Mouse (Mus musculus) limb, embryonic 15.5 days (tissue): Measurements from ENCODE around the gene Vav3. TPM values are rescaled to one million over a fixed set of nuclear protein-coding genes. Genes with fewer than 3 reads are reported as not detected.
A peak's percentile ranks its signal among the peaks of the same experiment; 100 is the strongest.

Experiments used
- ATAC-seq: fragments of 200-750 bp; cut with Nextera tagmentation; 2 replicates; pipeline ENCODE4 v1.8.0; 2017; ENCODE audit warnings: low read depth, moderate TSS enrichment; ENCODE audit not compliant: insufficient number of reproducible peaks, low FRiP score, low TSS enrichment
- H3K27ac ChIP-seq: fragments of 300-500 bp; sonication (generic); 2 replicates; pipeline ENCODE4 v1.5.1; 2015; ENCODE audit warnings: moderate library complexity, mild to moderate bottlenecking, inconsistent platforms
- H3K27me3 ChIP-seq: fragments of 300-500 bp; sonication (generic); 2 replicates; pipeline ENCODE4 v1.6.1; 2015; ENCODE audit warnings: inconsistent platforms
- H3K36me3 ChIP-seq: fragments of 300-500 bp; sonication (generic); 2 replicates; pipeline ENCODE4 v1.6.1; 2015; ENCODE audit warnings: inconsistent platforms
- H3K4me1 ChIP-seq: fragments of 300-500 bp; sonication (generic); 2 replicates; pipeline ENCODE4 v1.6.1; 2015; ENCODE audit warnings: inconsistent platforms
- H3K4me2 ChIP-seq: fragments of 300-500 bp; sonication (generic); 2 replicates; pipeline ENCODE4 v1.6.1; 2015; ENCODE audit warnings: mild to moderate bottlenecking, inconsistent platforms
- H3K4me3 ChIP-seq: fragments of 300-500 bp; sonication (generic); 2 replicates; pipeline ENCODE4 v1.5.1; 2015; ENCODE audit warnings: mild to moderate bottlenecking, inconsistent platforms
- H3K9ac ChIP-seq: fragments of 300-500 bp; sonication (generic); 2 replicates; pipeline ENCODE4 v1.6.1; 2015; ENCODE audit warnings: inconsistent platforms
- H3K9me3 ChIP-seq: fragments of 300-500 bp; sonication (generic); 2 replicates; pipeline ENCODE4 v1.6.1; 2016; ENCODE audit warnings: inconsistent platforms
- WGBS: fragments of 180-500 bp; shearing (Covaris S2); methylation state at CpG from one replicate; pipeline ENCODE4 v1.1.7; 2015; 5-methylcytosine and 5-hydroxymethylcytosine counted together
- polyA plus RNA-seq: library from polyadenylated mRNA; unstranded; fragments of >200 nt; fragmentation: Nextera tagmentation; extraction: Ambion mirVana; gene quantifications from 2 replicates; pipeline ENCODE4 v1.2.1, GENCODE M21; 2015

Vav3 gene
- polyA plus RNA-seq, 1 experiment from 2014 or later = 31.3 TPM

- ATAC-seq = no peak
- no peak overlapping the region for H3K4me3 ChIP-seq
- WGBS = 57% methylated on average over 3 of the region's 3 CpGs
- H3K9me3 ChIP-seq = no peaks in the 10 kb centered on the region
- no peak overlapping the region for H3K27ac ChIP-seq
- H3K27me3 ChIP-seq = no peaks in the 10 kb centered on the region
- no peak overlapping the region for H3K4me2 ChIP-seq
- no peaks in the 10 kb centered on the region for H3K36me3 ChIP-seq
- H3K4me1 ChIP-seq = peaks cover 2% of the 10 kb centered on the region; the same call in 1 of the 2 replicates
- no peak overlapping the region for H3K9ac ChIP-seq
Measured at GRCm38 (mm10) chr3:109621721-109622120, 281.3 kb downstream of the Vav3 start.

- no peak overlapping the region for H3K4me3 ChIP-seq
- no peak overlapping the region for H3K4me2 ChIP-seq
- ATAC-seq = 0 out of 2 replicates have a peak, but pooled peaks have one; percentile 35
- H3K9ac ChIP-seq = no peak overlapping the region
- H3K4me1 ChIP-seq = peaks cover 2% of the 10 kb centered on the region; the same call in 1 of the 2 replicates
- peak overlapping the region; percentile 61 for H3K27ac ChIP-seq
- no peaks in the 10 kb centered on the region for H3K27me3 ChIP-seq
- no peaks in the 10 kb centered on the region for H3K36me3 ChIP-seq
- WGBS = 35% methylated on average over 1 of the region's 1 CpGs
- H3K9me3 ChIP-seq = no peaks in the 10 kb centered on the region
Measured at GRCm38 (mm10) chr3:109622361-109622760, 281.9 kb downstream of the Vav3 start.

- H3K27ac ChIP-seq = peak overlapping the region; percentile 61
- no peak overlapping the region for H3K4me2 ChIP-seq
- ATAC-seq = 0 out of 2 replicates have a peak, but pooled peaks have one; percentile 40
Measured at GRCm38 (mm10) chr3:109622816-109623215, 282.4 kb downstream of the Vav3 start.

GRCm38 (mm10) chr3:109623770-109624169 lies 283.3 kb downstream of the Vav3 start:
- Histone ChIP-seq H3K27ac (no peak overlapping the region), H3K4me3 (no peak overlapping the region), H3K4me1 (peaks cover 2% of the 10 kb centered on the region; the same call in 1 of the 2 replicates), H3K9me3 (no peaks in the 10 kb centered on the region), H3K4me2 (no peak overlapping the region), H3K9ac (no peak overlapping the region), H3K27me3 (no peaks in the 10 kb centered on the region), H3K36me3 (no peaks in the 10 kb centered on the region)
- no peak for ATAC-seq
- WGBS = 50% methylated on average over 2 of the region's 2 CpGs

More at GRCm38 (mm10) chr3:109622816-109623215, 282.4 kb downstream of the Vav3 start:
- H3K36me3 ChIP-seq = no peaks in the 10 kb centered on the region
- WGBS = 33% methylated on average over 1 of the region's 1 CpGs
- no peaks in the 10 kb centered on the region for H3K27me3 ChIP-seq
- H3K4me1 ChIP-seq = peaks cover 2% of the 10 kb centered on the region; the same call in 1 of the 2 replicates
- no peak overlapping the region for H3K9ac ChIP-seq
- H3K4me3 ChIP-seq = no peak overlapping the region
- no peaks in the 10 kb centered on the region for H3K9me3 ChIP-seq

GRCm38 (mm10) chr3:109636045-109636444 lies 295.6 kb downstream of the Vav3 start:
- no peaks in the 10 kb centered on the region for H3K36me3 ChIP-seq

GRCm38 (mm10) chr3:109639386-109639785 lies 298.9 kb downstream of the Vav3 start:
- WGBS = 54% methylated on average over 1 of the region's 1 CpGs
- no peak for ATAC-seq
- H3K4me2 ChIP-seq = no peak overlapping the region

More at GRCm38 (mm10) chr3:109636045-109636444, 295.6 kb downstream of the Vav3 start:
- Histone ChIP-seq H3K27ac (no peak overlapping the region), H3K4me1 (no peaks in the 10 kb centered on the region), H3K9ac (no peak overlapping the region), H3K27me3 (no peaks in the 10 kb centered on the region), H3K4me3 (no peak overlapping the region), H3K9me3 (no peaks in the 10 kb centered on the region), H3K4me2 (no peak overlapping the region)
- no peak for ATAC-seq
- WGBS = 87% methylated on average over 4 of the region's 4 CpGs

GRCm38 (mm10) chr3:109640796-109641195 lies 300.3 kb downstream of the Vav3 start:
- H3K27me3 ChIP-seq = no peaks in the 10 kb centered on the region
- WGBS = 81% methylated on average over 4 of the region's 4 CpGs
- no peak overlapping the region for H3K9ac ChIP-seq
- no peaks in the 10 kb centered on the region for H3K36me3 ChIP-seq
- H3K4me1 ChIP-seq = no peaks in the 10 kb centered on the region
- H3K9me3 ChIP-seq = no peaks in the 10 kb centered on the region
- no peak overlapping the region for H3K4me3 ChIP-seq
- H3K27ac ChIP-seq = no peak overlapping the region
- no peak for ATAC-seq
- no peak overlapping the region for H3K4me2 ChIP-seq

More at GRCm38 (mm10) chr3:109639386-109639785, 298.9 kb downstream of the Vav3 start:
- Histone ChIP-seq H3K27me3 (no peaks in the 10 kb centered on the region), H3K4me3 (no peak overlapping the region), H3K36me3 (no peaks in the 10 kb centered on the region), H3K9me3 (no peaks in the 10 kb centered on the region), H3K27ac (no peak overlapping the region), H3K9ac (no peak overlapping the region), H3K4me1 (no peaks in the 10 kb centered on the region)

GRCm38 (mm10) chr3:109648242-109648641 lies 307.8 kb downstream of the Vav3 start:
- H3K27me3 ChIP-seq = no peaks in the 10 kb centered on the region
- no peaks in the 10 kb centered on the region for H3K4me1 ChIP-seq
- whole genome bisulfite sequencing = 87% methylated on average over 2 of the region's 2 CpGs
- no peak overlapping the region for H3K4me2 ChIP-seq
- no peak overlapping the region for H3K4me3 ChIP-seq
- H3K9me3 ChIP-seq = no peaks in the 10 kb centered on the region
- no peak overlapping the region for H3K9ac ChIP-seq
- no peaks in the 10 kb centered on the region for H3K36me3 ChIP-seq
- H3K27ac ChIP-seq = no peak overlapping the region
- ATAC-seq = no peak

- Histone ChIP-seq H3K36me3 (no peaks in the 10 kb centered on the region), H3K9ac (no peak overlapping the region), H3K4me1 (no peaks in the 10 kb centered on the region), H3K4me2 (no peak overlapping the region), H3K27ac (no peak overlapping the region), H3K4me3 (no peak overlapping the region), H3K9me3 (no peaks in the 10 kb centered on the region), H3K27me3 (no peaks in the 10 kb centered on the region)
- ATAC-seq = no peak
- 60% methylated on average over 3 of the region's 3 CpGs for WGBS
Measured at GRCm38 (mm10) chr3:109651479-109651878, 311.0 kb downstream of the Vav3 start.

GRCm38 (mm10) chr3:109652860-109653631 lies 312.6 kb downstream of the Vav3 start:
- Histone ChIP-seq H3K9me3 (no peaks in the 10 kb centered on the region), H3K36me3 (no peaks in the 10 kb centered on the region), H3K4me1 (no peaks in the 10 kb centered on the region), H3K27me3 (no peaks in the 10 kb centered on the region), H3K4me3 (no peak overlapping the region), H3K27ac (no peak overlapping the region), H3K4me2 (no peak overlapping the region), H3K9ac (no peak overlapping the region)
- ATAC-seq = no peak
- WGBS = 87% methylated on average over 12 of the region's 12 CpGs

GRCm38 (mm10) chr3:109654386-109654785 lies 313.9 kb downstream of the Vav3 start:
- Histone ChIP-seq H3K36me3 (no peaks in the 10 kb centered on the region), H3K9me3 (no peaks in the 10 kb centered on the region), H3K4me1 (no peaks in the 10 kb centered on the region), H3K27me3 (no peaks in the 10 kb centered on the region), H3K27ac (no peak overlapping the region), H3K9ac (no peak overlapping the region), H3K4me3 (no peak overlapping the region), H3K4me2 (no peak overlapping the region)
- ATAC-seq = no peak
- WGBS = 75% methylated on average over 4 of the region's 4 CpGs

- 93% methylated on average over 4 of the region's 4 CpGs for WGBS
- no peaks in the 10 kb centered on the region for H3K36me3 ChIP-seq
Measured at GRCm38 (mm10) chr3:109671716-109672115, 331.3 kb downstream of the Vav3 start.

More at GRCm38 (mm10) chr3:109671716-109672115, 331.3 kb downstream of the Vav3 start:
- H3K27me3 ChIP-seq = no peaks in the 10 kb centered on the region
- H3K4me3 ChIP-seq = no peak overlapping the region
- H3K4me1 ChIP-seq = no peaks in the 10 kb centered on the region
- H3K4me2 ChIP-seq = no peak overlapping the region
- no peaks in the 10 kb centered on the region for H3K9me3 ChIP-seq
- ATAC-seq = no peak
- H3K27ac ChIP-seq = no peak overlapping the region
- no peak overlapping the region for H3K9ac ChIP-seq
